Mouse (Mus musculus) gastrocnemius, postnatal 4 days (tissue): ENCODE measurements around the gene Sva. TPM values are rescaled to one million over a fixed set of nuclear protein-coding genes. Genes with fewer than 3 reads are reported as not detected.

Experiments used
- DNase-seq, 2 experiments: peaks; one replicate each; pipeline ENCODE4 v3.0.0; 2021 to 2022; ENCODE audit warnings: low spot score in 2 of 2, mixed read lengths in 2 of 2
- long read RNA-seq, 2 experiments: library from polyadenylated mRNA; stranded (forward); transcript quantifications; one replicate each; pipeline ENCODE4 v2.0.0; 2021
- total RNA-seq, 2 experiments: library from RNA; stranded (reverse); gene quantifications; 2 replicates each; pipeline ENCODE4 v1.2.3; 2021

Gene Sva
- total RNA-seq = not detected
- long read RNA-seq, experiment 1 = 0 reads
- long read RNA-seq, experiment 2 = 0 reads

GRCm38 (mm10) chr6:42038094-42038493, at the start of gene Sva:
TSS of gene Sva (plus strand) at chr6:42038394.
- no peak for DNase-seq

Other genes starting within 250 kb of the Sva start
- gene Pip, start 190.9 kb upstream of the Sva start, total RNA-seq = not detected
- not detected for gene Sval2, start 185.4 kb upstream of the Sva start, total RNA-seq
- not detected for gene Sval1, start 86.8 kb upstream of the Sva start, total RNA-seq
- gene Sval3, start 70.3 kb upstream of the Sva start, total RNA-seq = not detected
- gene Tas2r139, start 102.5 kb downstream of the Sva start, total RNA-seq = not detected
- not detected for gene Tas2r144, start 176.9 kb downstream of the Sva start, total RNA-seq
- 1 to 10 TPM; 6.5 to 7.5 TPM for gene Gstk1, start 207.5 kb downstream of the Sva start, total RNA-seq
- not detected for gene Tmem139, start 223.6 kb downstream of the Sva start, total RNA-seq
- gene Casp2, start 226.6 kb downstream of the Sva start, total RNA-seq = 10 to 100 TPM; 21.1 to 23.0 TPM
- 10 to 100 TPM; 33.8 to 41.2 TPM for gene Clcn1, start 248.3 kb downstream of the Sva start, total RNA-seq